Mouse (Mus musculus): Measurements from ENCODE around the gene Agmat. TPM values are rescaled to one million over a fixed set of nuclear protein-coding genes. Genes with fewer than 3 reads are reported as not detected.

Gene Agmat
- polyA plus RNA-seq, 1 experiment from 2014 or later, result 28.3 TPM

DNA sequence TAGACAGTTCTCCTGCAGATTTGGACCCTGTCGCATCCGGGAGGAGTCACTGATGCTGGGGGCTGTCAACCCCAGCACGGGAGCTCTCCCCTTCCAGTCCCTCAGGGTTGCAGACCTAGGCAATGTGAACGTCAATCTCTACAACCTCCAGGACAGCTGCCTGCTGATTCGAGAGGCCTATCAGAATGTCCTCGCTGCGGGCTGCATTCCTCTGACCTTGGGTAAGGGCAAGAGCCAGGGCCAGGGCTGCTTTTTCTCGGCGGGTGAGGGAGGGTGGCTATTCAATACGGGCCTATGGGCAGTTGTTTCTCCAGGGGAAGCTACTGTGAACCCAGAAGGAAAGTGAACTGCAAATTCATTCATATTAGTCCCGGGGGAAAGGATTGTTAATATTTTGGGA lies 3.1 kb downstream of the Agmat start:
- Histone ChIP-seq H3K27me3 (ENCODE audit: control insufficient read depth, insufficient read depth, low read depth, low read length) (no peaks in the 10 kb centered on the region), H3K36me3 (ENCODE audit: control insufficient read depth, insufficient read depth) (no peaks in the 10 kb centered on the region), H3K4me2 (ENCODE audit: low read depth, low read length) (0 out of 2 replicates have a peak overlapping the region, but pooled peaks have one; percentile 2), H3K9ac (ENCODE audit: low read depth, low read length) (peak overlapping the region; percentile 33; the same call in 1 of the 2 replicates), H3K27ac (ENCODE audit: low read length) (peak overlapping the region; percentile 73), H3K4me3 (ENCODE audit: low read depth, low read length) (no peak overlapping the region), H3K9me3 (replicated peaks; ENCODE audit: control insufficient read depth, low read length) (no peaks in the 10 kb centered on the region), H3K4me1 (ENCODE audit: control insufficient read depth, low read depth, low read length) (peaks cover 36% of the 10 kb centered on the region)
- 53% methylated on average over 11 of the region's 11 CpGs for WGBS (ENCODE audit: insufficient replicate concordance)
- ATAC-seq (ENCODE audit: low read depth), result no peak

DNA sequence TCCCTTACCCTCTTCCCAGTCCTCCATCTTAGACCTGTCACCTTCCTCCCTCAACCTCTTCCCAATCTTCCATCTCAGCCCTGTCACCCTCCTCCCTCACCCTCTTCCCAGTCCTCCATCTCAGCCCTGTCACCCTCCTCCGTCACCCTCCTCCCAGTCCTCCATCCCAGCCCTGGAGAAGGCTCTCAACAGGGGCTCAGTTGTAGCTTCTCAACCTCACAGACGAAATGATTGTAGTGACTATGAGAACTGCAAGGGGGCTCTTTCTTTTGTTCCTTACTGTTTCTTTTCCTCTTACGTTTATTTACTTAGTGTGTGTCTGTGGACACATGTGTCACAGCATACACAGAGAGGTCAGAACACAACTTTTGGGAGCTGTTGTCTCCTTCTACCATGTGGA lies 4.4 kb downstream of the Agmat start:
- peak overlapping the region; percentile 99 for H3K27ac ChIP-seq (ENCODE audit: low read length)
- H3K4me3 ChIP-seq (ENCODE audit: low read depth, low read length), result no peak overlapping the region
- peak overlapping the region; percentile 55 for H3K9ac ChIP-seq (ENCODE audit: low read depth, low read length)
- peak overlapping the region; percentile 59; the same call in 1 of the 2 replicates for H3K4me2 ChIP-seq (ENCODE audit: low read depth, low read length)
- H3K4me1 ChIP-seq (ENCODE audit: control insufficient read depth, low read depth, low read length), result peaks cover 44% of the 10 kb centered on the region
- ATAC-seq (ENCODE audit: low read depth), result no peak
- no peaks in the 10 kb centered on the region for H3K27me3 ChIP-seq (ENCODE audit: control insufficient read depth, insufficient read depth, low read depth, low read length)
- no peaks in the 10 kb centered on the region for H3K9me3 ChIP-seq (replicated peaks; ENCODE audit: control insufficient read depth, low read length)
- H3K36me3 ChIP-seq (ENCODE audit: control insufficient read depth, insufficient read depth), result no peaks in the 10 kb centered on the region
- 62% methylated on average over 3 of the region's 3 CpGs for WGBS (ENCODE audit: insufficient replicate concordance)

DNA sequence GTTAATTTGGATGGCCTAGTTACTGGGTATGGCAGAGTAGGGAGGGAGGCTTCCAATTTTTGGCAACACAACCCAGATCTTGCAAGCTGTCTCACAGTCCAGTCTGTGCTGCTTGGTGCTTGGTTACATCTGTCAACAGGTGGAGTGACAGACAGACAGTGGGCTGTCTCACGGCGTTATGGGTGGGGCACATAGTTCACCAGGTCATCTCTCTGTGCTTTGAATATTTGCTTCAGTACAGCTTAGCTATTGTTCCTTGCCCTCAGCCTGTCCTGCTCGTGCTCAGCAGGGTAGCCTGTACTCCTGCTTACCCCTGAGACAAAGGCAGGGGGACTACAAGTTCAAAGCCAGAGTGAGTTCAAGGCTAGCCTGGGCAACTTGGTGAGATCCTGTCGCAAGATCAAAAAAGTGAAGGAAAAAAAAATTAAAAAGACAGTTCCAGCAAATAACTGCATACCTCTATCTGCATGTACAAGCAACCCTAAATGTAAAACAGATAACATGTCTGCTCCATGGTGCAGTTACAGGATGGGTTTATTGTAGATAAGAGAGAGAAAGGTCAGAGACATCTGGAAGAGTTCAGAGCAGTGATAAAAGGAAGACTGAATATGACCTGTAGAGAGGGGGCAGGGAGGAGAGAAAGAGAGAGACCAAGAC lies 5.1 kb downstream of the Agmat start:
- peak overlapping the region; percentile 21 for H3K4me3 ChIP-seq (ENCODE audit: low read depth, low read length)
- peaks cover 42% of the 10 kb centered on the region for H3K4me1 ChIP-seq (ENCODE audit: control insufficient read depth, low read depth, low read length)
- 11% methylated on average over 4 of the region's 4 CpGs for WGBS (ENCODE audit: insufficient replicate concordance)
- ATAC-seq (ENCODE audit: low read depth), result peak; percentile 85
- peak overlapping the region; percentile 59 for H3K4me2 ChIP-seq (ENCODE audit: low read depth, low read length)
- H3K9me3 ChIP-seq (replicated peaks; ENCODE audit: control insufficient read depth, low read length), result no peaks in the 10 kb centered on the region
- no peaks in the 10 kb centered on the region for H3K27me3 ChIP-seq (ENCODE audit: control insufficient read depth, insufficient read depth, low read depth, low read length)
- peak overlapping the region; percentile 99 for H3K27ac ChIP-seq (ENCODE audit: low read length)
- H3K36me3 ChIP-seq (ENCODE audit: control insufficient read depth, insufficient read depth), result no peaks in the 10 kb centered on the region
- peak overlapping the region; percentile 55 for H3K9ac ChIP-seq (ENCODE audit: low read depth, low read length)

DNA sequence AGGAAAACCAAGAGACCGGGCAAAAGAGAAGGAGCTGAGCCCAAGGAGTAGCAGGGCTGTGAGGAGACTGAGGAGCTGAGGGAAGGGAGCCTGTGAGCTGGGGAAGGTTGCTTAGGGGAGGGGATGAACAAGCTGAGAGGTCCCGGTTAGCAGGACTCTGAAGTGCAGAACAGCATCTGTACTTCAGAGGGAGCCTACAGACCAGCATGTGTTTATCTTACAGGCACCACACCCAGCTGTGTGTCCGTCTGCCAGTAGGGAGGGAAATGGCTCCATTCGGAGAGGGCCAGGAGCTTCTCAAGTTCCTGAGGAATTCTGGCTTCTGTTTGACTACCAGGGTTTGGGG lies 5.6 kb downstream of the Agmat start:
- peak overlapping the region; percentile 21 for H3K4me3 ChIP-seq (ENCODE audit: low read depth, low read length)

DNA sequence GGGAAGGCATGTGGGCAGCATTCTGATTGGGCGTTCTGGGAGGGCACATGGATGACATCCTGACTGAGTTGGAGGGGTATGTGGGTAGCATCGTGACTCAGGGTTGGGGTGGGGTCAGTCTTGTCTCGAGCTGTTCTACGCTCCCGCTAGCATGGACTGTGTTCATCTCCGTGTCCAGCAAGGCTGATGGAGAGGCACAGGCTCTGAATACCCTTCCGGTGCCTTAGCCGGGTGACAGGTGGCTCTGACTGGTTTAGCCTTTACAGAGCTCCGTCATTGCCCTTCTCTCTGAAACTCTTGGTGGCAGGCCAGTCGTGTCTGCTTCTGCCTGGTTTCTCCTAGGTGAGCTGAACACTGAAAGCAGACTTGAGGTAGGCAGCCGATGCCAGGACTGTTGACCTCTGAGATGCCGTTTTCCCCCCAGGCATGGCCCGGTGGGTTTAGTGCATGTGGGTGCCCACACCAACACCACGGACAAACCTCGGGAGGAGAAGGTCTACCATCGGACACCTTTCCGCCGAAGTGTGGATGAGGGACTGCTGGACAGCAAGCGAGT lies 9.0 kb downstream of the Agmat start:
- no peaks in the 10 kb centered on the region for H3K27me3 ChIP-seq (ENCODE audit: control insufficient read depth, insufficient read depth, low read depth, low read length)
- H3K9me3 ChIP-seq (replicated peaks; ENCODE audit: control insufficient read depth, low read length), result no peaks in the 10 kb centered on the region
- no peak overlapping the region for H3K4me2 ChIP-seq (ENCODE audit: low read depth, low read length)
- H3K4me1 ChIP-seq (ENCODE audit: control insufficient read depth, low read depth, low read length), result peaks cover 59% of the 10 kb centered on the region
- WGBS (ENCODE audit: insufficient replicate concordance), result 82% methylated on average over 19 of the region's 19 CpGs
- H3K4me3 ChIP-seq (ENCODE audit: low read depth, low read length), result no peak overlapping the region
- no peaks in the 10 kb centered on the region for H3K36me3 ChIP-seq (ENCODE audit: control insufficient read depth, insufficient read depth)
- H3K27ac ChIP-seq (ENCODE audit: low read length), result peak overlapping the region; percentile 55
- no peak for ATAC-seq (ENCODE audit: low read depth)
- no peak overlapping the region for H3K9ac ChIP-seq (ENCODE audit: low read depth, low read length)

More for the DNA sequence above, 5.6 kb downstream of the Agmat start:
- peak; percentile 90 for ATAC-seq (ENCODE audit: low read depth)
- Histone ChIP-seq H3K27ac (ENCODE audit: low read length) (peak overlapping the region; percentile 99), H3K36me3 (ENCODE audit: control insufficient read depth, insufficient read depth) (no peaks in the 10 kb centered on the region), H3K27me3 (ENCODE audit: control insufficient read depth, insufficient read depth, low read depth, low read length) (no peaks in the 10 kb centered on the region), H3K4me1 (ENCODE audit: control insufficient read depth, low read depth, low read length) (peaks cover 38% of the 10 kb centered on the region), H3K4me2 (ENCODE audit: low read depth, low read length) (peak overlapping the region; percentile 59), H3K9ac (ENCODE audit: low read depth, low read length) (peak overlapping the region; percentile 32), H3K9me3 (replicated peaks; ENCODE audit: control insufficient read depth, low read length) (no peaks in the 10 kb centered on the region)
- WGBS (ENCODE audit: insufficient replicate concordance), result 2% methylated on average over 4 of the region's 4 CpGs

DNA sequence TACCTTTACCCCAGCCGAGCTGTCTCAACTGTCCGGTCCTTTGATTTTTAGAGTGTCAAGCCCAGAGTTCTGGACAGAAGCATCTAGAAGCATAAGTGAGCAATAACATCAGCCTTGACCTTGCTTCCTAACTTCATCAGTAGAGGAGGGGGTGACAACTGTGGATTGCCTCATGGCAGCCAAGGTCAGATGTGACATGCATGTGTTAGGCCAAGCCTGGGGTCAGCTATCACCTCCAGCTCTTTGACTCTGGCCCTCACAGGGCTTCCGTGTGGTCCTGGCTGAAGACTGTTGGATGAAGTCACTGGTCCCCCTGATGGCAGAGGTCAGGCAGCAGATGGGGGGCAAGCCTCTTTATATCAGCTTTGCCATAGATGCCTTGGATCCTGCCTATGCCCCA lies 10.7 kb downstream of the Agmat start:
- 90% methylated on average over 3 of the region's 3 CpGs for WGBS (ENCODE audit: insufficient replicate concordance)
- no peak for ATAC-seq (ENCODE audit: low read depth)
- no peak overlapping the region for H3K4me2 ChIP-seq (ENCODE audit: low read depth, low read length)
- H3K27me3 ChIP-seq (ENCODE audit: control insufficient read depth, insufficient read depth, low read depth, low read length), result no peaks in the 10 kb centered on the region
- no peak overlapping the region for H3K4me3 ChIP-seq (ENCODE audit: low read depth, low read length)
- peak overlapping the region; percentile 36; the same call in 1 of the 2 replicates for H3K27ac ChIP-seq (ENCODE audit: low read length)
- H3K4me1 ChIP-seq (ENCODE audit: control insufficient read depth, low read depth, low read length), result peaks cover 46% of the 10 kb centered on the region
- H3K9ac ChIP-seq (ENCODE audit: low read depth, low read length), result no peak overlapping the region
- no peaks in the 10 kb centered on the region for H3K9me3 ChIP-seq (replicated peaks; ENCODE audit: control insufficient read depth, low read length)
- no peaks in the 10 kb centered on the region for H3K36me3 ChIP-seq (ENCODE audit: control insufficient read depth, insufficient read depth)

DNA sequence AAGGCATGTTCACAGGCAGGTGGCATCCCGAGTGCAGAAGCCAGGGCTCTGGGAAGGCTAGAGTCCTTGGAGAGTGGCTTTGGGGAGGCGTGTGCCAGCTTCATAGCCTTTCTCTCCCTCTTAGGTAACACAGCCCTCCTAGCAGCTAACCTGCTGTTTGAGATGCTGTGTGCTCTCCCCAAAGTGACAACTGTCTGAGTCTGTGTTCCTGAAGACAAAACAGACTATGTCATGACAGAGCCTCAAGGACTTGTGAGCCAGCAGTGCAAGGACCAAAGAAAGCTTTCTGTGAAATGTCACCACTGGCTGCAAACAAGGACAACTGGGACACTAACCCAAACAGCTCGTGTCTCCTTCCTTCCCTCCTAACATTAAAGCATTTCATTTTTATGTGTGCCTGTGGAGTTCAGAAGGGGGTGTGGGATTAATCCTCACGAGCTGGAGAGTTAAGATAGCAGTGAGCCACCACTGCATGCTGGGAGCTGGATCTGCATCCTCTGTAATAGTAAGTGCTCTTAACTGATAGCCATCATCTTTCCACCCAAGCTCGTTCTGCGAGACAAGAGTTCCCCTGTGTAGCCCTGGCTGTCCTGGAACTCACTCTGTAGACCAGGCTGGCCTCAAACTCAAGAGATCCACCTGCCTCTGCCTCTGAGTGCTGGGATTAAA lies 12.5 kb downstream of the Agmat start:
- H3K4me3 ChIP-seq (ENCODE audit: low read depth, low read length), result no peak overlapping the region
- H3K4me1 ChIP-seq (ENCODE audit: control insufficient read depth, low read depth, low read length), result peaks cover 38% of the 10 kb centered on the region
- H3K27me3 ChIP-seq (ENCODE audit: control insufficient read depth, insufficient read depth, low read depth, low read length), result no peaks in the 10 kb centered on the region
- peaks cover 12% of the 10 kb centered on the region for H3K36me3 ChIP-seq (ENCODE audit: control insufficient read depth, insufficient read depth)
- no peaks in the 10 kb centered on the region for H3K9me3 ChIP-seq (replicated peaks; ENCODE audit: control insufficient read depth, low read length)
- peak overlapping the region; percentile 85 for H3K27ac ChIP-seq (ENCODE audit: low read length)
- peak; percentile 87 for ATAC-seq (ENCODE audit: low read depth)
- H3K4me2 ChIP-seq (ENCODE audit: low read depth, low read length), result peak overlapping the region; percentile 28
- WGBS (ENCODE audit: insufficient replicate concordance), result 33% methylated on average over 6 of the region's 6 CpGs
- H3K9ac ChIP-seq (ENCODE audit: low read depth, low read length), result peak overlapping the region; percentile 30; the same call in 1 of the 2 replicates

DNA sequence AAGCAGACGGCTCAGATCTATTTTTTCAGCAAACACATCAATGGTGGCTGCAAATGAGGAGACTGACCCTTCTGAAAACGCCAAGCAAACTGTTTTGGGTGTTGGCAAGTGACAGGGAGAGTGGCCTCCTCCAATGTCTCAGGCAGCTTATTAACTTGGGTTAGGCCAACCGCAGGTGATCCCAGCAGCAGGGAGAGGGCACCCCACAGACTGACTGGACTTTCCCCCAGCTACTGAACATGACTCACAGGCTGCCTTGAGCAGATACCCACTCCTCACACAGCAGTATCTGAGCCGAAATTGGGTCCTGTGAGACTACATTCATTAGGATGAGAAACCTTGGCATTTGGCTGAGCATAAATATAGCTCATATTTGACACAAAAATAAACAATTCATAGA lies 14.5 kb downstream of the Agmat start:
- no peak overlapping the region for H3K27ac ChIP-seq (ENCODE audit: low read length)
- no peak overlapping the region for H3K9ac ChIP-seq (ENCODE audit: low read depth, low read length)
- no peaks in the 10 kb centered on the region for H3K27me3 ChIP-seq (ENCODE audit: control insufficient read depth, insufficient read depth, low read depth, low read length)
- ATAC-seq (ENCODE audit: low read depth), result no peak
- peaks cover 29% of the 10 kb centered on the region for H3K4me1 ChIP-seq (ENCODE audit: control insufficient read depth, low read depth, low read length)
- WGBS (ENCODE audit: insufficient replicate concordance), result 78% methylated on average over 4 of the region's 4 CpGs
- H3K9me3 ChIP-seq (replicated peaks; ENCODE audit: control insufficient read depth, low read length), result no peaks in the 10 kb centered on the region
- H3K4me3 ChIP-seq (ENCODE audit: low read depth, low read length), result no peak overlapping the region
- H3K4me2 ChIP-seq (ENCODE audit: low read depth, low read length), result no peak overlapping the region
- H3K36me3 ChIP-seq (ENCODE audit: control insufficient read depth, insufficient read depth), result peaks cover 19% of the 10 kb centered on the region

DNA sequence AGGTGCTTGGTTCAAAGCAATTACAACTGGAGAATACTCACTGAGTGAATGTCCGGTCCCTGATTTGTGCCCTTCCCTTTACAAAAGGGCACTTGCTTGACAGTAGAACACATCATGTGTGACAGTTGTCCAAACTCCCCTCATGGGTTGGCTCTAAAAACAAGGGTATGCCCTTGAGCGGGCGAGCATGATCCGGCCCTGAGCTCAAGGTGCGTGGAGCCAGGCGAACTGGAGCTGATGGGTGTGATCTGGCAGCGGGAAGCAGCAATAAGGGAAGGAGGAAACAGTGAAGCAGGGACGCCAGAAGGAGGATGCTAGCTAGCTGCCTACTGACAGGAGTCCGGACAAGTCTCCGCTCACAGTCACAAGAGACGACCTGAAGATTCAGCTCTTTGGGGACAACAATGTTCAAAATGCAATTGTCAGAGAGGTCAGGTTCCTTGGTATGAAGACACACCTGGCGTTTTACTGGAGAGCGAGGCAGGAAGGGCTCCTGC lies 15.7 kb downstream of the Agmat start:
- no peak overlapping the region for H3K4me3 ChIP-seq (ENCODE audit: low read depth, low read length)
- H3K4me2 ChIP-seq (ENCODE audit: low read depth, low read length), result no peak overlapping the region
- peaks cover 41% of the 10 kb centered on the region for H3K4me1 ChIP-seq (ENCODE audit: control insufficient read depth, low read depth, low read length)
- H3K27me3 ChIP-seq (ENCODE audit: control insufficient read depth, insufficient read depth, low read depth, low read length), result no peaks in the 10 kb centered on the region
- H3K36me3 ChIP-seq (ENCODE audit: control insufficient read depth, insufficient read depth), result peaks cover 19% of the 10 kb centered on the region
- WGBS (ENCODE audit: insufficient replicate concordance), result 86% methylated on average over 13 of the region's 13 CpGs
- no peak overlapping the region for H3K27ac ChIP-seq (ENCODE audit: low read length)
- no peak for ATAC-seq (ENCODE audit: low read depth)
- H3K9me3 ChIP-seq (replicated peaks; ENCODE audit: control insufficient read depth, low read length), result no peaks in the 10 kb centered on the region
- H3K9ac ChIP-seq (ENCODE audit: low read depth, low read length), result no peak overlapping the region
